Mouse (Mus musculus) hindbrain, embryonic 12.5 days (tissue): ENCODE data around the gene Neurl1a. TPM values are rescaled to one million over a fixed set of nuclear protein-coding genes. Genes with fewer than 3 reads are reported as not detected.

ENCODE experiments used
- ATAC-seq: fragments of 200-750 bp; cut with Nextera tagmentation; 2 replicates; pipeline ENCODE4 v1.8.0; 2017; ENCODE audit warnings: moderate TSS enrichment; ENCODE audit not compliant: low FRiP score
- H3K27ac ChIP-seq: fragments of 300-500 bp; sonication (generic); 2 replicates; pipeline ENCODE4 v1.5.1; 2016; ENCODE audit warnings: mild to moderate bottlenecking
- H3K27me3 ChIP-seq: fragments of 300-500 bp; sonication (generic); 2 replicates; pipeline ENCODE4 v1.6.1; 2016; ENCODE audit warnings: mild to moderate bottlenecking
- H3K36me3 ChIP-seq: fragments of 300-500 bp; sonication (generic); 2 replicates; pipeline ENCODE4 v1.6.1; 2016; ENCODE audit warnings: mild to moderate bottlenecking
- H3K4me1 ChIP-seq: fragments of 300-500 bp; sonication (generic); 2 replicates; pipeline ENCODE4 v1.6.1; 2016
- H3K4me2 ChIP-seq: fragments of 300-500 bp; sonication (generic); replicated peaks from 2 replicates; pipeline ENCODE4 v1.6.1; 2016; ENCODE audit warnings: mild to moderate bottlenecking
- H3K4me3 ChIP-seq: fragments of 300-500 bp; sonication (generic); 2 replicates; pipeline ENCODE4 v1.5.1; 2016; ENCODE audit warnings: mild to moderate bottlenecking
- H3K9ac ChIP-seq: fragments of 300-500 bp; sonication (generic); 2 replicates; pipeline ENCODE4 v1.6.1; 2016; ENCODE audit warnings: mild to moderate bottlenecking, moderate library complexity
- H3K9me3 ChIP-seq: fragments of 300-500 bp; sonication (generic); replicated peaks from 2 replicates; pipeline ENCODE4 v1.6.1; 2016; ENCODE audit warnings: mild to moderate bottlenecking
- WGBS: fragments of 180-500 bp; shearing (Covaris S2); methylation state at CpG from one replicate; pipeline ENCODE4 v1.1.7; 2016; 5-methylcytosine and 5-hydroxymethylcytosine counted together
- polyA plus RNA-seq: library from polyadenylated mRNA; unstranded; fragments of >200 nt; fragmentation: Nextera tagmentation; extraction: Ambion mirVana; gene quantifications from 2 replicates; pipeline ENCODE4 v1.2.1, GENCODE M21; 2016

The Neurl1a gene
- polyA plus RNA-seq, 1 experiment from 2014 or later, result 7.4 TPM

DNA sequence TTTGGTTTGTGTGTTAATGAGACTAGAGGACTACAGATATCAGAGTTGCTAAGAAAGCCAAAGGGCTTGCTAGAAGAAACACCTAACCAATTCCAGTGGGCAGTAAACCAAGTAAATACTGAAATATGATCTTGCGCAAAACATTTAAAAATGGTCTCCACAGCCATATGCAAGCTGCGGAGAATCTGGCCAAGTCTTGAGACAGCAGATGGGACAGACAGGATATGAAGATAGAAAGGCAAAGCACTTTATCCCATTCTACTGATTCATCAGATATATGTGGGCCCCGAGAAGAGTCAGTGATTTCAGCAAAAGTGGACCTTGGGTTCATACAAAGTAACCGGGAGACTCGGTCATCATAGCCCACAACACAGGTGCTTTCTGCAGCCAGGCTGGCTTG, 13.5 kb downstream of the Neurl1a start:
- peaks cover 5% of the 10 kb centered on the region for H3K4me1 ChIP-seq
- no peak overlapping the region for H3K27ac ChIP-seq
- no peaks in the 10 kb centered on the region for H3K9me3 ChIP-seq
- no peak for ATAC-seq
- H3K36me3 ChIP-seq, result no peaks in the 10 kb centered on the region
- WGBS, result 96% methylated on average over 5 of the region's 5 CpGs
- no peak overlapping the region for H3K4me2 ChIP-seq
- no peak overlapping the region for H3K9ac ChIP-seq
- H3K4me3 ChIP-seq, result no peak overlapping the region
- no peaks in the 10 kb centered on the region for H3K27me3 ChIP-seq

GRCm38 (mm10) chr19:47198671-47199350, 20.2 kb downstream of the Neurl1a start:
- Histone ChIP-seq H3K4me2 (no peak overlapping the region), H3K27me3 (no peaks in the 10 kb centered on the region), H3K9me3 (no peaks in the 10 kb centered on the region), H3K4me3 (no peak overlapping the region), H3K9ac (no peak overlapping the region), H3K36me3 (no peaks in the 10 kb centered on the region), H3K27ac (no peak overlapping the region), H3K4me1 (peaks cover 15% of the 10 kb centered on the region)
- no peak for ATAC-seq
- 80% methylated on average over 13 of the region's 13 CpGs for WGBS

DNA sequence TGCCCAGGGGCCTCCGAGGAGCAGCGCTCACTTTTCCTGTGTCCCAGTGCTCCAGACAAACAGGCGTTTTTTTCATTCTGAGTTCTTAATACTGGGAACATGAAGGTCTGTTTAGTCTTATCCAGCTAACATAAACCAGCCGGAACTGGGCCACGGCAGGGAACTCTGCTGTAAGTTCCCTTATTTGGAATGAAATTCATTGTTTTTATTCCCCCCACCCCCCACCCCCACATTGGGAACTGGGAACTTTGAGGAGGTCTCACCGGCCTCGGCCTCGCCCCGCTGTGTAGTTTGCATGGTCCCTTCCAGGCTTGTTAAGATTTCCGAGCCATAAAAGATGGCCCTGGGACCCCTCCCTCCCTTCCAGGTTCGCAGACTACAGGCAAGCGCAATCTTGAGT, 23.4 kb downstream of the Neurl1a start:
- Histone ChIP-seq H3K4me2 (no peak overlapping the region), H3K27ac (no peak overlapping the region), H3K9me3 (no peaks in the 10 kb centered on the region), H3K27me3 (no peaks in the 10 kb centered on the region), H3K4me1 (peaks cover 15% of the 10 kb centered on the region), H3K4me3 (no peak overlapping the region), H3K9ac (no peak overlapping the region), H3K36me3 (no peaks in the 10 kb centered on the region)
- ATAC-seq, result no peak
- WGBS, result 55% methylated on average over 12 of the region's 12 CpGs

DNA sequence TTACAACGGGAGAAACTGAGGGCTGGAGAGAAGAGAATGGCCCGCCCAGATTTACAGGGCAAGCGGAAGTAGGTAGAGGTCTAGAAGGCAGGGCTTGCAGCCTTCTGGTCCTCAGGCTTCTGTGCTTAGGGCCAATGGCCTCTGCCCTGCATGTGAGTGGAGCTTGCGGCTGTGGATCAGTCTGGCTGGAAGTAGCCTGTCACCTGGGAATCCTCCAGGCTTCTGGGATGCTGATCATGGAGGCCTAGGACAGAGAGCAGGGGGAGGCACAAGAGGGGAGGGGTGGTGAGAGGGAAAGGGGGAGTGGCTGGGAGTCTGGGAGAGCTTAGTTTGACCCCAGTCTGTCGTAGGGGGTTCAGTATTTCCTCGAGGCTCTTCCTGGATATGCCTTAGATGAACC, 23.8 kb downstream of the Neurl1a start:
- no peak overlapping the region for H3K27ac ChIP-seq
- H3K9ac ChIP-seq, result no peak overlapping the region
- no peaks in the 10 kb centered on the region for H3K9me3 ChIP-seq
- H3K4me1 ChIP-seq, result peaks cover 15% of the 10 kb centered on the region
- H3K36me3 ChIP-seq, result no peaks in the 10 kb centered on the region
- H3K4me3 ChIP-seq, result no peak overlapping the region
- no peak for ATAC-seq
- 68% methylated on average over 6 of the region's 6 CpGs for WGBS
- no peak overlapping the region for H3K4me2 ChIP-seq
- no peaks in the 10 kb centered on the region for H3K27me3 ChIP-seq

DNA sequence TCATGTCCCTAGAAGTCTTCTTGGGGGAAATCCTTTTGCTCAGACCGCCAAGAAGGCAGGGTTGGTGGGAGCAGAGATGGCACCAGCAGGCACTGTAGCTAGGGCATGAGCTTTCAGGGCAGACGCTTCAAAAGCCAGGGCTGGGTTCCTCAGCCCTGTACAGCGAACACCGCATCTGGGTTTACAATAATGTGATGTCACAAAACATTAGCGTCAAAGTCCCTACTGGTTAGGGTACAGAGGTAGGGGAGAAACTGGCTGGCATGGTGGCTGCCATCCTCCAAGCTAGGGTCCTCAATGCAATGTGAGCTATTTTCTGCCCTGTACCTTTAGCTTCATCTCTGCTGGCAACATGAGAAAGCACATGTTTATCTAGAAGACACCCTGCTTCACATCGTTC, 24.4 kb downstream of the Neurl1a start:
- Histone ChIP-seq H3K27ac (no peak overlapping the region), H3K4me3 (no peak overlapping the region), H3K36me3 (no peaks in the 10 kb centered on the region), H3K9ac (no peak overlapping the region), H3K9me3 (no peaks in the 10 kb centered on the region), H3K4me2 (no peak overlapping the region), H3K27me3 (no peaks in the 10 kb centered on the region), H3K4me1 (peaks cover 15% of the 10 kb centered on the region)
- no peak for ATAC-seq
- 85% methylated on average over 6 of the region's 6 CpGs for WGBS

DNA sequence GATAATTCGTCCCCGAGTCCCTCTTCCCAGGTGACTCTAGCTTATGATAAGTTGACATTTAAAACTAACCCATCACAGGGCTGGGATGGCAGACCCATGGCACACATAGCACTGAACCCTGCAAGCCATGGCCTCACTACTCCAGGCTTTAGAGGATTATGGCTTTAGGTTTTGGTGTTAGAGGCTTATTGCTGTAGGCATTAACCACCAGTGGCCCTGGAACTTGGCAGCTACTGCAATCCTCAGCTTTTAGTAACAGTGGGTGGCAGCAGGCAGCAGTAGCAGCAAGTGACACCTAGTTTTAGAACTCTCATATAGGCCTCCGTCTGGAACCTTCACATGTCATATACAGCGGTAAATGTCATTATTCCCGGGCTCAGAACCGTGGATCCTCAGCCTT, 26.0 kb downstream of the Neurl1a start:
- no peak overlapping the region for H3K4me3 ChIP-seq
- H3K27ac ChIP-seq, result no peak overlapping the region
- no peaks in the 10 kb centered on the region for H3K9me3 ChIP-seq
- no peaks in the 10 kb centered on the region for H3K36me3 ChIP-seq
- 82% methylated on average over 6 of the region's 6 CpGs for WGBS
- peaks cover 14% of the 10 kb centered on the region for H3K4me1 ChIP-seq
- no peak overlapping the region for H3K4me2 ChIP-seq
- H3K27me3 ChIP-seq, result no peaks in the 10 kb centered on the region
- ATAC-seq, result no peak
- no peak overlapping the region for H3K9ac ChIP-seq

DNA sequence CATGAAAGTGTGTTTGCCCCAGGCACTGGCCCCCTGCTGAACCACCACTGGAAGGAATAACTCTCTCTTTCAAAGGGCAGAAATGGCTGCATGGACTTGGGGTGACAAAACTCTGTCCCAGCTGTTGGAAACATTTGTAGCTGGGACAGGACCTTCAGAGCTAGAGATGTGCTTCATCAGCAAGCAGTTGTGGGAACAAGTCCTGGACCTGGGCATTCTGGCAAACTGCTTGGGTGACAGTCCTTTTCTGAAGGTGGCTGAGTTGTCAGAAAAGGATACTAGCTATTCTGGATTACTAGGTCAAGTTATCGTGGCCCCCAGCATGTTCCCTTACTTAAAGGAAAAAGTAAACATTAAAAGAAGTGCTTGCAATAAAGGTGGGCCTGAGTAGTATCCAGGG, 27.5 kb downstream of the Neurl1a start:
- Histone ChIP-seq H3K9me3 (no peaks in the 10 kb centered on the region), H3K27ac (no peak overlapping the region), H3K4me1 (peaks cover 6% of the 10 kb centered on the region; the same call in 1 of the 2 replicates), H3K9ac (no peak overlapping the region), H3K27me3 (no peaks in the 10 kb centered on the region), H3K4me3 (no peak overlapping the region), H3K4me2 (no peak overlapping the region), H3K36me3 (no peaks in the 10 kb centered on the region)
- no peak for ATAC-seq
- 90% methylated on average over 1 of the region's 1 CpGs for WGBS

DNA sequence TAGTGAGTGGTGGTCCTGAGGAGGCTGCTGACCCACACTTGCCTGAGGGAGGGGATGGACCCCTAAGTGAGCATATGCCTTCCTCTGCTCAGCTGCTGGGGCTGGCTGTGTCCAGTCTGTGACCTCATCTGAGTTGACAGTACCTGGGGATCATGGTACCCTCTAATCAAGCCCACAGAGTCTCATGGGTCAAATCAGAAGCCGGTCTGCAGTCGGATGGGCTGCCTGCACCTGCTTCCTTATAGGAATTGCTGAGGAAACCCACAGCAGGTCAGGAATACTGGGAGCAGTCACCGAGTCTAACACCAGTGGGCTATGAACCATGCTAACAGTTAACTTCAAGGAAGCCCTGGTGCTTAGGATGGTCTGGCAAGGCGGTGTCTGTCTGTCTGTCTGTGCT, 31.8 kb downstream of the Neurl1a start:
- no peaks in the 10 kb centered on the region for H3K36me3 ChIP-seq
- ATAC-seq, result no peak
- no peak overlapping the region for H3K4me3 ChIP-seq
- H3K4me2 ChIP-seq, result no peak overlapping the region
- H3K27ac ChIP-seq, result no peak overlapping the region
- peaks cover 7% of the 10 kb centered on the region; the same call in 1 of the 2 replicates for H3K4me1 ChIP-seq
- no peak overlapping the region for H3K9ac ChIP-seq
- H3K9me3 ChIP-seq, result no peaks in the 10 kb centered on the region
- H3K27me3 ChIP-seq, result no peaks in the 10 kb centered on the region
- 90% methylated on average over 4 of the region's 4 CpGs for WGBS

DNA sequence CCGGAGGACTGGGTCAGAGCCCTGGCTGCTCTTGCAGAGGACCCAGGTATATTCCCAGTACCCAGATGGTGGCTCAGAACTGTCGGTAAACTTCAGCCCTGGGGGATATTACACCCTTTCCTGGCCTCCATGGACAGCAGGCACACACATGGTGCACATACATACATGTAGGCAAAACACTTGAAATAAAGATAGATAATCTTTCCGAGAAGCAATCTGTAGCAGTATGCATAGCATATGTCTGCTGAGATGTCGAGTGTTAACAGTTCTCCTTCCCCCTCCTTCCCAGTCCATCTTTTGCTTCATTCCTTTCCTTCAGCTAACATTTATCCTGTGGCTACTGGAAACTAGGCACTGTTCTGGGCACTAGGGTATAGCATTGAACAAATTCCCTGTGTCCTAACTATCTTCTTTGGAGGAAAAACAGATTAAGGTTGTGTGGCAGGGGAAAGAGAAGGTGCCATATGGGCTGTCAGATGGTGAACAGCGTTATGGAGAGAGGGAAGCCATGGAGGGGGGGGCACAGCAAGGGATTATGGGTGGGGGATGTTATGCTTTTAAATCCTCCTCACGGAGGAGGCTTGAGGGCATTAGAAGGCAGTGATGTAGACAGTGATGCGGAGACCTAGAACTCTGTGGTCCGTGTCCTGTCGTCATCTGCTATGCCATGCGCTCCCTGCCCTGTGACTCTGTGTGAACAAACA, 33.1 kb downstream of the Neurl1a start:
- Histone ChIP-seq H3K9me3 (no peaks in the 10 kb centered on the region), H3K27ac (peak overlapping the region; percentile 40; the same call in 1 of the 2 replicates), H3K9ac (no peak overlapping the region), H3K4me3 (no peak overlapping the region), H3K4me2 (no peak overlapping the region), H3K27me3 (no peaks in the 10 kb centered on the region), H3K36me3 (no peaks in the 10 kb centered on the region), H3K4me1 (peaks cover 7% of the 10 kb centered on the region; the same call in 1 of the 2 replicates)
- WGBS, result 67% methylated on average over 10 of the region's 10 CpGs
- peak; percentile 66; the same call in 1 of the 2 replicates for ATAC-seq

GRCm38 (mm10) chr19:47212401-47212800, 33.8 kb downstream of the Neurl1a start:
- 79% methylated on average over 7 of the region's 7 CpGs for WGBS
- Histone ChIP-seq H3K9me3 (no peaks in the 10 kb centered on the region), H3K27ac (no peak overlapping the region), H3K4me3 (no peak overlapping the region), H3K4me1 (peaks cover 7% of the 10 kb centered on the region; the same call in 1 of the 2 replicates), H3K27me3 (no peaks in the 10 kb centered on the region), H3K9ac (no peak overlapping the region), H3K36me3 (no peaks in the 10 kb centered on the region), H3K4me2 (no peak overlapping the region)
- no peak for ATAC-seq

- WGBS, result 59% methylated on average over 1 of the region's 1 CpGs
- no peak for ATAC-seq
- no peak overlapping the region for H3K4me2 ChIP-seq
Measured at GRCm38 (mm10) chr19:47213470-47213869, 34.9 kb downstream of the Neurl1a start.

DNA sequence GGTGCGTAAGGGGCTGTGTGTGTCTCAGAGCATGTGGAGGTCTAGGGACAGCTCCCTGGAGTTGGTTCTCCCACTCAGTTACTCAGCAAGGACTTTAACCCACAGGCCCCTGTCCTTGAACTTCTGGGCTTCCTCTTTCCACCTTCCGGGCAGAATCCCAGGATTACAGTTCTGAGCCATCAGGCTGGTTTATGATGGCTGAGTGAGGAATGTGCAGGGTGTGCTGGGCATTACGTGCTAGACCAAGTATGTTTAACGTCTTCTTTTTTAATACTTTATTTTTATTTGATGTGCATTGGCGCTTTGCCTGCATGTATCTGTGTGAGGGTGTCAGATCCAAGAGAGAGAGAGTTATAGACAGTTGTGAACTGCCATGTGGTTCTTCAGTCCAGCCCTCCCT, 38.1 kb downstream of the Neurl1a start:
- Histone ChIP-seq H3K27me3 (no peaks in the 10 kb centered on the region), H3K4me1 (peaks cover 11% of the 10 kb centered on the region), H3K9me3 (no peaks in the 10 kb centered on the region), H3K27ac (no peak overlapping the region), H3K36me3 (no peaks in the 10 kb centered on the region), H3K4me2 (no peak overlapping the region), H3K4me3 (no peak overlapping the region), H3K9ac (no peak overlapping the region)
- no peak for ATAC-seq
- WGBS, result 94% methylated on average over 5 of the region's 5 CpGs

More at GRCm38 (mm10) chr19:47213470-47213869, 34.9 kb downstream of the Neurl1a start:
- H3K36me3 ChIP-seq, result no peaks in the 10 kb centered on the region
- no peak overlapping the region for H3K4me3 ChIP-seq
- H3K27ac ChIP-seq, result no peak overlapping the region
- peaks cover 7% of the 10 kb centered on the region; the same call in 1 of the 2 replicates for H3K4me1 ChIP-seq
- no peaks in the 10 kb centered on the region for H3K27me3 ChIP-seq
- H3K9me3 ChIP-seq, result no peaks in the 10 kb centered on the region
- H3K9ac ChIP-seq, result no peak overlapping the region

- H3K9ac ChIP-seq, result no peak overlapping the region
- H3K4me3 ChIP-seq, result no peak overlapping the region
- no peak overlapping the region for H3K4me2 ChIP-seq
- H3K36me3 ChIP-seq, result no peaks in the 10 kb centered on the region
- no peaks in the 10 kb centered on the region for H3K9me3 ChIP-seq
- peaks cover 12% of the 10 kb centered on the region for H3K4me1 ChIP-seq
- no peaks in the 10 kb centered on the region for H3K27me3 ChIP-seq
- H3K27ac ChIP-seq, result no peak overlapping the region
- WGBS, result 83% methylated on average over 4 of the region's 4 CpGs
- ATAC-seq, result no peak
Measured at GRCm38 (mm10) chr19:47219622-47220021, 41.0 kb downstream of the Neurl1a start.
